Mouse (Mus musculus) layer of hippocampus, adult 9-10 months (tissue): ENCODE results near the gene Clns1a.

Source experiments
- DNase-seq: peaks from one replicate; pipeline ENCODE4 v3.0.0; 2022; ENCODE audit warnings: low spot score

Clns1a gene

GRCm38 (mm10) chr7:97766406-97767166 is 70.2 kb downstream of the Clns1a start:
- DNase-seq: no peak

GRCm38 (mm10) chr7:97767841-97768240 is 71.4 kb downstream of the Clns1a start:
- DNase-seq: no peak

- DNase-seq: no peak
Measured at GRCm38 (mm10) chr7:97769020-97769419, 72.6 kb downstream of the Clns1a start.
